Mouse (Mus musculus) adrenal gland, adult 2 months (tissue): Measurements from ENCODE around the gene Igsf11. TPM values are rescaled to one million over a fixed set of nuclear protein-coding genes. Genes with fewer than 3 reads are reported as not detected.

Experiments used
- DNase-seq: peaks from one replicate; pipeline ENCODE4 v3.0.0; 2021
- polyA plus RNA-seq: library from polyadenylated mRNA; depleted of rRNA; stranded (reverse); fragments of >200 nt; gene quantifications from 2 replicates; pipeline ENCODE4 v1.2.3, GENCODE M21; 2012
- total RNA-seq, 2 experiments: library from RNA; stranded (reverse); gene quantifications; 2 replicates each; pipeline ENCODE4 v1.2.3; 2021

The Igsf11 gene
- total and polyA plus RNA-seq, 3 experiments, result 5.2 to 60.6 (median 8.4) TPM

GRCm38 (mm10) chr16:38940805-38941204 lies 48.3 kb downstream of the Igsf11 start:
- DNase-seq, result no peak

- DNase-seq, result no peak
Measured at GRCm38 (mm10) chr16:38941275-38941674, 48.8 kb downstream of the Igsf11 start.

- no peak for DNase-seq
Measured at GRCm38 (mm10) chr16:38943706-38944550, 51.5 kb downstream of the Igsf11 start.

GRCm38 (mm10) chr16:38945111-38945510 lies 52.6 kb downstream of the Igsf11 start:
- no peak for DNase-seq

- DNase-seq, result peak; percentile 21
Measured at GRCm38 (mm10) chr16:38945581-38945981, 53.1 kb downstream of the Igsf11 start.

GRCm38 (mm10) chr16:38946453-38946852 lies 54.0 kb downstream of the Igsf11 start:
- DNase-seq, result no peak

- DNase-seq, result no peak
Measured at GRCm38 (mm10) chr16:38947141-38947879, 54.8 kb downstream of the Igsf11 start.

GRCm38 (mm10) chr16:38948441-38948840 lies 56.0 kb downstream of the Igsf11 start:
- DNase-seq, result no peak

- DNase-seq, result no peak
Measured at GRCm38 (mm10) chr16:38952881-38953280, 60.4 kb downstream of the Igsf11 start.

GRCm38 (mm10) chr16:38953821-38954220 lies 61.4 kb downstream of the Igsf11 start:
- no peak for DNase-seq

- DNase-seq, result no peak
Measured at GRCm38 (mm10) chr16:38954501-38955288, 62.2 kb downstream of the Igsf11 start.

GRCm38 (mm10) chr16:38955296-38955695 lies 62.8 kb downstream of the Igsf11 start:
- DNase-seq, result no peak

GRCm38 (mm10) chr16:38958801-38959200 lies 66.3 kb downstream of the Igsf11 start:
- no peak for DNase-seq

- no peak for DNase-seq
Measured at GRCm38 (mm10) chr16:38960550-38960949, 68.1 kb downstream of the Igsf11 start.

- no peak for DNase-seq
Measured at GRCm38 (mm10) chr16:38961865-38962264, 69.4 kb downstream of the Igsf11 start.

GRCm38 (mm10) chr16:38962695-38963094 lies 70.2 kb downstream of the Igsf11 start:
- DNase-seq, result no peak

- no peak for DNase-seq
Measured at GRCm38 (mm10) chr16:38967026-38967425, 74.6 kb downstream of the Igsf11 start.

GRCm38 (mm10) chr16:38976151-38976550 lies 83.7 kb downstream of the Igsf11 start:
- DNase-seq, result no peak

- no peak for DNase-seq
Measured at GRCm38 (mm10) chr16:38978546-38978945, 86.1 kb downstream of the Igsf11 start.

- no peak for DNase-seq
Measured at GRCm38 (mm10) chr16:38980546-38980945, 88.1 kb downstream of the Igsf11 start.

GRCm38 (mm10) chr16:38982051-38982450 lies 89.6 kb downstream of the Igsf11 start:
- no peak for DNase-seq

- no peak for DNase-seq
Measured at GRCm38 (mm10) chr16:38982508-38983236, 90.2 kb downstream of the Igsf11 start.
